In genomic region chr11:118436471-118436935, GRCm38 (mm10) we compare ENCODE assay signal across 9 mouse cellular contexts. TPM values are rescaled to one million over a fixed set of nuclear protein-coding genes. Genes with fewer than 3 reads are reported as not detected.
DNase-seq lines count a peak whose midpoint lies in the region; ATAC-seq lines count a peak whose summit lies in the region.
"Had no signal": no experiment of that assay in that cellular context is flagged by ENCODE, and none has a peak within 500 bp of the region (broad histone marks: within the 10 kb centered on the region; RNA-seq: fewer than 3 reads in every experiment).

No protein-coding gene starts in this region.

- no peak overlapping the region for H3K4me2 ChIP-seq in midbrain, embryonic 13.5 days (replicated peaks)
- H3K4me2 ChIP-seq in neural tube, embryonic 14.5 days (ENCODE audit: low read depth, low read length), result no peak overlapping the region

- 25% methylated on average over 6 of the region's 6 CpGs for WGBS in midbrain, embryonic 13.5 days
- WGBS in midbrain, embryonic 10.5 days, result 39% methylated on average over 6 of the region's 6 CpGs
- 37% methylated on average over 6 of the region's 6 CpGs for WGBS in neural tube, embryonic 14.5 days

- H3K36me3 ChIP-seq in midbrain, embryonic 13.5 days, result no peaks in the 10 kb centered on the region
- no peaks in the 10 kb centered on the region for H3K36me3 ChIP-seq in midbrain, embryonic 10.5 days
- no peaks in the 10 kb centered on the region for H3K36me3 ChIP-seq in neural tube, embryonic 14.5 days (ENCODE audit: control insufficient read depth, insufficient read depth, low read length)

- H3K27ac ChIP-seq in midbrain, embryonic 13.5 days, result peak overlapping the region; percentile 67; the same call in 1 of the 2 replicates
- no peak overlapping the region; the same call in 1 of the 2 replicates for H3K27ac ChIP-seq in midbrain, embryonic 10.5 days (replicated peaks)
- no peak overlapping the region for H3K27ac ChIP-seq in neural tube, embryonic 14.5 days (ENCODE audit: low read depth, low read length)

- H3K9me3 ChIP-seq in midbrain, embryonic 13.5 days, result no peaks in the 10 kb centered on the region
- H3K9me3 ChIP-seq in midbrain, embryonic 10.5 days (replicated peaks), result no peaks in the 10 kb centered on the region
- H3K9me3 ChIP-seq in neural tube, embryonic 14.5 days (ENCODE audit: control insufficient read depth, low read length), result no peaks in the 10 kb centered on the region
- H3K9me3 ChIP-seq: megakaryocyte, embryonic 14.5 days had no signal

- no peak overlapping the region for H3K9ac ChIP-seq in midbrain, embryonic 13.5 days (replicated peaks)
- H3K9ac ChIP-seq in neural tube, embryonic 14.5 days (replicated peaks; ENCODE audit: low read depth, low read length), result no peak overlapping the region

- H3K4me1 ChIP-seq in midbrain, embryonic 13.5 days (replicated peaks), result peaks cover 53% of the 10 kb centered on the region
- H3K4me1 ChIP-seq in midbrain, embryonic 10.5 days, result peaks cover 50% of the 10 kb centered on the region
- H3K4me1 ChIP-seq in neural tube, embryonic 14.5 days (ENCODE audit: control insufficient read depth, insufficient read depth, low read length), result peaks cover 24% of the 10 kb centered on the region

- peak; percentile 55 for ATAC-seq in frontal cortex, adult (ENCODE audit: low TSS enrichment)
- peak; percentile 56 for ATAC-seq in midbrain, embryonic 13.5 days
- peak; percentile 50; the same call in 1 of the 2 replicates for ATAC-seq in neural tube, embryonic 14.5 days (ENCODE audit: low read depth)
- ATAC-seq in inflammation-experienced regulatory T-cells, adult 6 months, result no peak

- H3K27me3 ChIP-seq in midbrain, embryonic 13.5 days, result no peaks in the 10 kb centered on the region
- H3K27me3 ChIP-seq in midbrain, embryonic 10.5 days (ENCODE audit: low read depth, poor library complexity, severe bottlenecking), result peaks cover 5% of the 10 kb centered on the region; the same call in 1 of the 2 replicates
- H3K27me3 ChIP-seq in neural tube, embryonic 14.5 days (ENCODE audit: control insufficient read depth, insufficient read depth, low read length), result no peaks in the 10 kb centered on the region

- DNase-seq in frontal cortex, postnatal 36 days (ENCODE audit: low spot score in 2 of 2), result no peak
- DNase-seq in midbrain, embryonic 10.5 days (ENCODE audit: low spot score), result no peak
- DNase-seq in frontal cortex, postnatal 14 days (ENCODE audit: low spot score in 2 of 2), result peak; percentile 32 to 35
- DNase-seq in adrenal gland, postnatal 25 days, result no peak

- no peak overlapping the region for H3K4me3 ChIP-seq in midbrain, embryonic 13.5 days (replicated peaks)
- H3K4me3 ChIP-seq in midbrain, embryonic 10.5 days, result no peak overlapping the region
- no peak overlapping the region for H3K4me3 ChIP-seq in neural tube, embryonic 14.5 days (ENCODE audit: low read depth, low read length)
- H3K4me3 ChIP-seq: megakaryocyte, embryonic 14.5 days had no signal

RNA-seq across cellular contexts. Expression of gene C1qtnf1, which starts 8.5 kb away (rescaled TPM):
- 2.5 and 2.8 TPM in 2 replicates for polyA plus RNA-seq in midbrain, embryonic 13.5 days (2015; fragmentation: Nextera tagmentation; extraction: Ambion mirVana)
- polyA plus RNA-seq in midbrain, embryonic 10.5 days (2016; fragmentation: Nextera tagmentation; extraction: Ambion mirVana), result 2.0 and 2.9 TPM in 2 replicates
- 3.3 and 6.2 TPM in 2 replicates for polyA plus RNA-seq in neural tube, embryonic 14.5 days (2014; fragmentation: Nextera tagmentation; extraction: Ambion mirVana)
- polyA plus RNA-seq in inflammation-experienced regulatory T-cells, adult 6 months (2017; shearing (Covaris generic)), result not detected
- 11.8 and 18.8 TPM in 2 replicates for total RNA-seq in adrenal gland, postnatal 25 days (2021)

RNA-seq across cellular contexts. Expression of gene Cant1, which starts 17.6 kb away (rescaled TPM):
- 23.5 and 26.0 TPM in 2 replicates for polyA plus RNA-seq in midbrain, embryonic 13.5 days (2015; fragmentation: Nextera tagmentation; extraction: Ambion mirVana)
- 22.8 and 23.3 TPM in 2 replicates for polyA plus RNA-seq in midbrain, embryonic 10.5 days (2016; fragmentation: Nextera tagmentation; extraction: Ambion mirVana)
- polyA plus RNA-seq in neural tube, embryonic 14.5 days (2014; fragmentation: Nextera tagmentation; extraction: Ambion mirVana), result 21.2 and 27.0 TPM in 2 replicates
- polyA plus RNA-seq in inflammation-experienced regulatory T-cells, adult 6 months (2017; shearing (Covaris generic)), result 10 to 100 TPM; 23.6 to 35.7 (median 25.1) TPM
- 35.1 and 40.1 TPM in 2 replicates for total RNA-seq in adrenal gland, postnatal 25 days (2021)

RNA-seq across cellular contexts. Expression of gene Lgals3bp, which starts 34.6 kb away (rescaled TPM):
- polyA plus RNA-seq in midbrain, embryonic 13.5 days (2015; fragmentation: Nextera tagmentation; extraction: Ambion mirVana), result 1.7 and 2.3 TPM in 2 replicates
- 0.68 and 1.7 TPM in 2 replicates for polyA plus RNA-seq in midbrain, embryonic 10.5 days (2016; fragmentation: Nextera tagmentation; extraction: Ambion mirVana)
- polyA plus RNA-seq in neural tube, embryonic 14.5 days (2014; fragmentation: Nextera tagmentation; extraction: Ambion mirVana), result 1.9 and 4.0 TPM in 2 replicates
- 100 to 1,000 TPM in 2 of 3 experiments, 10 to 100 TPM in 1; 86.5 to 166 (median 133) TPM for polyA plus RNA-seq in inflammation-experienced regulatory T-cells, adult 6 months (2017; shearing (Covaris generic))
- 57.9 and 86.6 TPM in 2 replicates for total RNA-seq in adrenal gland, postnatal 25 days (2021)

RNA-seq across cellular contexts. Expression of gene Engase, which starts 40.1 kb away (rescaled TPM):
- polyA plus RNA-seq in midbrain, embryonic 13.5 days (2015; fragmentation: Nextera tagmentation; extraction: Ambion mirVana), result 6.3 and 6.4 TPM in 2 replicates
- polyA plus RNA-seq in midbrain, embryonic 10.5 days (2016; fragmentation: Nextera tagmentation; extraction: Ambion mirVana), result 7.3 and 8.6 TPM in 2 replicates
- polyA plus RNA-seq in neural tube, embryonic 14.5 days (2014; fragmentation: Nextera tagmentation; extraction: Ambion mirVana), result 5.9 and 6.0 TPM in 2 replicates
- 1 to 10 TPM; 1.7 to 1.9 (median 1.9) TPM for polyA plus RNA-seq in inflammation-experienced regulatory T-cells, adult 6 months (2017; shearing (Covaris generic))
- total RNA-seq in adrenal gland, postnatal 25 days (2021), result 19.0 and 32.0 TPM in 2 replicates

Comparison
In these comparisons a context has a peak if more than half of its experiments do, and no peak if none do; other contexts are left out.
1. DNase-seq: peak in frontal cortex, postnatal 14 days (2 of 2); none in frontal cortex, postnatal 36 days (0 of 2), midbrain, embryonic 10.5 days (single experiment) and adrenal gland, postnatal 25 days (single experiment).
2. RNA of gene Lgals3bp, which starts 34.6 kb away (polyA plus RNA-seq): 86.5 to 166 TPM in inflammation-experienced regulatory T-cells, adult 6 months; 1.7 to 2.3 TPM in midbrain, embryonic 13.5 days, 1.9 to 4.0 TPM in neural tube, embryonic 14.5 days and 0.68 to 1.7 TPM in midbrain, embryonic 10.5 days; every median in the first group is over 10 times any median in the second.